ENCODE assay signal across 8 mouse cellular contexts in the genomic region with DNA sequence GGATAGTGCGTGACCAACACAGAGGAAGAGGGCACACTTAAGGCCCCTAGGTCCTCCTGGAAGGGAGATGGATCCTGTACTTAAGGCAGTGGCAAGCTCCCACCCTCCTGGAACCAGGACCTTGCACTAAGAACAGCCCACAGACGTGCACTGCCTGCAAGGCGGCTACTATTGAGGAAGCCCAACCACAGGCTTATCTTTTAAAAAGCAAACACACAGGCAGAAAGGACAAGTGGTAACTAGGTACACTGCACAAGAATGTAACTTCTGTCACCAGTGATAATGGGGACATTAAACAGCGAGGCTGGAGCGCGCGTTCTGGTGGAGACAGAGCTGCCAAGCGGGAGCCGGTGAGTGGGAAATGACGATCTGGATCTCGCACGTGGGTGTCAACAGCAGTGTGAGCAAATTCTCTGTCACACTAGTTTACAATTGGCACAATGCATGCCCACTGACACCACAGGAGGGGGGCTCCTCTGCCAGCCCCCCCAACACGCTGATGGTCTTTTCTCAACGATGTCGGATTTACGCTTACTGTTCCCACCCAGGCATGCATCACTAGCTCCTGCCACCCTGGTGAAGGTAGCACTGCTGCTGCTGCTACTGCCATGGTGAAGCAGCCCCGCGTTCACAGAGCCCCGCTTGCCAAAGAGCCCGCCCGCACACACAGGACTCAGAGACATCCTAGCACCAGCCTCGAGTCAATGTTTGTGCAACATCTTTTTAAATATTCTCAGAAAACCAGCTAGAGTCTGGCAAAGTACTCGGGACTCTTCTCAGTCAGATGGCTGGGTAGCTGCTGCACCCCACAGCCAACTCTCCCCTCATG. TPM values are rescaled to one million over a fixed set of nuclear protein-coding genes. Genes with fewer than 3 reads are reported as not detected.
DNase-seq lines count a peak whose midpoint lies in the region; ATAC-seq and TF ChIP-seq lines count a peak whose summit lies in the region.

No protein-coding gene starts in this region.

- intact Hi-C loops in left cerebral cortex, postnatal 25 days (cut with DNase I): loop anchor here (5.0 kb wide), 1 partner anchor 40 kb away; no protein-coding TSS in a partner anchor

- ATAC-seq in hindbrain, embryonic 11.5 days (ENCODE audit: low FRiP score): no peak
- ATAC-seq in hindbrain, embryonic 16.5 days: no peak
- peak; percentile 73 for ATAC-seq in heart, postnatal 0 days (ENCODE audit: insufficient read depth, low read depth)

- peak; percentile 78; the same call in 1 of the 2 replicates for TF ChIP-seq EP300 in heart, postnatal 0 days (IDR thresholded peaks at IDR 0.05; ENCODE audit: low read depth)

- no peaks in the 10 kb centered on the region for H3K4me1 ChIP-seq in hindbrain, embryonic 11.5 days (replicated peaks; ENCODE audit: control insufficient read depth, insufficient read depth, low read length)
- peaks cover 6% of the 10 kb centered on the region; the same call in 1 of the 2 replicates for H3K4me1 ChIP-seq in hindbrain, embryonic 16.5 days (ENCODE audit: control insufficient read depth, insufficient read depth, low read depth, low read length)
- H3K4me1 ChIP-seq in heart, postnatal 0 days (ENCODE audit: control insufficient read depth, insufficient read depth): peaks cover 43% of the 10 kb centered on the region

- DNase-seq in hindbrain, embryonic 11.5 days (ENCODE audit: low spot score): no peak
- DNase-seq in heart, postnatal 0 days (ENCODE audit: low spot score): peak; percentile 84
- DNase-seq in left cerebral cortex, postnatal 25 days (ENCODE audit: low spot score in 2 of 2): peak; percentile 75 to 94
- peak; percentile 79 to 83 for DNase-seq in right cerebral cortex, adult 2 months (ENCODE audit: low spot score in 2 of 2)
- no peak for DNase-seq in T-cell, adult 2 months (ENCODE audit: low spot score)
- DNase-seq in thymus, postnatal 4 days: no peak
- no peak for DNase-seq in adrenal gland, adult 8-10 months

- H3K27me3 ChIP-seq in hindbrain, embryonic 11.5 days (ENCODE audit: control insufficient read depth, insufficient read depth, low read length): no peaks in the 10 kb centered on the region
- no peaks in the 10 kb centered on the region for H3K27me3 ChIP-seq in hindbrain, embryonic 16.5 days (replicated peaks; ENCODE audit: control insufficient read depth, insufficient read depth, low read length)
- H3K27me3 ChIP-seq in heart, postnatal 0 days (ENCODE audit: control insufficient read depth, insufficient read depth, low read length): no peaks in the 10 kb centered on the region

- WGBS in hindbrain, embryonic 11.5 days: 66% methylated on average over 23 of the region's 23 CpGs
- WGBS in hindbrain, embryonic 16.5 days: 45% methylated on average over 23 of the region's 23 CpGs
- WGBS in heart, postnatal 0 days: 36% methylated on average over 23 of the region's 23 CpGs

- H3K36me3 ChIP-seq in hindbrain, embryonic 11.5 days (ENCODE audit: control insufficient read depth, insufficient read depth, low read length): peaks cover 5% of the 10 kb centered on the region; the same call in 1 of the 2 replicates
- peaks cover 16% of the 10 kb centered on the region for H3K36me3 ChIP-seq in hindbrain, embryonic 16.5 days (ENCODE audit: control insufficient read depth, insufficient read depth, low read length)
- H3K36me3 ChIP-seq in heart, postnatal 0 days (replicated peaks; ENCODE audit: control insufficient read depth, insufficient read depth, low read length): peaks cover 22% of the 10 kb centered on the region

- H3K4me2 ChIP-seq in hindbrain, embryonic 11.5 days (replicated peaks; ENCODE audit: low read depth, low read length): no peak overlapping the region
- H3K4me2 ChIP-seq in hindbrain, embryonic 16.5 days (ENCODE audit: low read length): no peak overlapping the region; the same call in 1 of the 2 replicates
- no peak overlapping the region for H3K4me2 ChIP-seq in heart, postnatal 0 days (ENCODE audit: low read depth, low read length)

- no peak for TF ChIP-seq CTCF in heart, postnatal 0 days (IDR thresholded peaks at IDR 0.05; ENCODE audit: low read depth)

- no peaks in the 10 kb centered on the region for H3K9me3 ChIP-seq in hindbrain, embryonic 11.5 days (ENCODE audit: control insufficient read depth, low read length)
- no peaks in the 10 kb centered on the region for H3K9me3 ChIP-seq in hindbrain, embryonic 16.5 days (ENCODE audit: control insufficient read depth, low read length)
- no peaks in the 10 kb centered on the region for H3K9me3 ChIP-seq in heart, postnatal 0 days (replicated peaks; ENCODE audit: control insufficient read depth, low read length)

- H3K4me3 ChIP-seq in hindbrain, embryonic 11.5 days (ENCODE audit: low read depth, low read length): no peak overlapping the region
- no peak overlapping the region for H3K4me3 ChIP-seq in hindbrain, embryonic 16.5 days (ENCODE audit: low read length)
- no peak overlapping the region for H3K4me3 ChIP-seq in heart, postnatal 0 days (ENCODE audit: low read depth, low read length)

- H3K9ac ChIP-seq in hindbrain, embryonic 11.5 days (ENCODE audit: low read depth, low read length): no peak overlapping the region
- H3K9ac ChIP-seq in hindbrain, embryonic 16.5 days (ENCODE audit: low read depth, low read length): no peak overlapping the region
- peak overlapping the region; percentile 18; the same call in 1 of the 2 replicates for H3K9ac ChIP-seq in heart, postnatal 0 days (replicated peaks; ENCODE audit: low read depth, low read length)

- 0 out of 2 replicates have a peak overlapping the region, but pooled peaks have one; percentile 9 for H3K27ac ChIP-seq in hindbrain, embryonic 11.5 days (ENCODE audit: low read depth, low read length)
- H3K27ac ChIP-seq in hindbrain, embryonic 16.5 days (ENCODE audit: low read depth, low read length): no peak overlapping the region
- peak overlapping the region; percentile 86 for H3K27ac ChIP-seq in heart, postnatal 0 days (ENCODE audit: low read depth)

RNA-seq across cellular contexts. Expression of a gene that starts 14.1 kb away (rescaled TPM):
- polyA plus RNA-seq in hindbrain, embryonic 11.5 days (2014; fragmentation: Nextera tagmentation; extraction: Ambion mirVana): 58.6 and 64.7 TPM in 2 replicates
- polyA plus RNA-seq in hindbrain, embryonic 16.5 days (2015; fragmentation: Nextera tagmentation; extraction: Ambion mirVana): 114 and 122 TPM in 2 replicates
- total RNA-seq in heart, postnatal 0 days (2014; rRNA removed; ENCODE audit: low replicate concordance): 113 and 139 TPM in 2 replicates
- 56.2 and 65.9 TPM in 2 replicates for polyA plus RNA-seq in heart, postnatal 0 days (2015; fragmentation: Nextera tagmentation; extraction: Ambion mirVana)
- total RNA-seq in left cerebral cortex, postnatal 25 days (2021): 10 to 100 TPM; 82.9 to 88.8 TPM
- total RNA-seq in adrenal gland, adult 8-10 months (2022): 100 to 1,000 TPM; 155 to 215 (median 187) TPM

RNA-seq across cellular contexts. Expression of a gene that starts 38.3 kb away (rescaled TPM):
- 62.8 and 67.5 TPM in 2 replicates for polyA plus RNA-seq in hindbrain, embryonic 11.5 days (2014; fragmentation: Nextera tagmentation; extraction: Ambion mirVana)
- 47.1 and 62.7 TPM in 2 replicates for polyA plus RNA-seq in hindbrain, embryonic 16.5 days (2015; fragmentation: Nextera tagmentation; extraction: Ambion mirVana)
- total RNA-seq in heart, postnatal 0 days (2014; rRNA removed; ENCODE audit: low replicate concordance): 52.7 and 84.8 TPM in 2 replicates
- polyA plus RNA-seq in heart, postnatal 0 days (2015; fragmentation: Nextera tagmentation; extraction: Ambion mirVana): 118 and 132 TPM in 2 replicates
- total RNA-seq in left cerebral cortex, postnatal 25 days (2021): 10 to 100 TPM; 32.5 to 36.1 TPM
- total RNA-seq in adrenal gland, adult 8-10 months (2022): 10 to 100 TPM; 55.2 to 74.8 (median 64.3) TPM

RNA-seq across cellular contexts. Expression of a gene that starts 38.5 kb away (rescaled TPM):
- 16.9 and 17.6 TPM in 2 replicates for polyA plus RNA-seq in hindbrain, embryonic 11.5 days (2014; fragmentation: Nextera tagmentation; extraction: Ambion mirVana)
- 20.5 and 22.9 TPM in 2 replicates for polyA plus RNA-seq in hindbrain, embryonic 16.5 days (2015; fragmentation: Nextera tagmentation; extraction: Ambion mirVana)
- total RNA-seq in heart, postnatal 0 days (2014; rRNA removed; ENCODE audit: low replicate concordance): 16.4 and 20.4 TPM in 2 replicates
- polyA plus RNA-seq in heart, postnatal 0 days (2015; fragmentation: Nextera tagmentation; extraction: Ambion mirVana): 8.6 and 8.7 TPM in 2 replicates
- total RNA-seq in left cerebral cortex, postnatal 25 days (2021): 10 to 100 TPM; 14.4 to 15.5 TPM
- 10 to 100 TPM; 15.2 to 19.1 (median 15.7) TPM for total RNA-seq in adrenal gland, adult 8-10 months (2022)

RNA-seq across cellular contexts. Expression of a gene that starts 50.4 kb away (rescaled TPM):
- polyA plus RNA-seq in hindbrain, embryonic 11.5 days (2014; fragmentation: Nextera tagmentation; extraction: Ambion mirVana): 24.2 and 24.6 TPM in 2 replicates
- polyA plus RNA-seq in hindbrain, embryonic 16.5 days (2015; fragmentation: Nextera tagmentation; extraction: Ambion mirVana): 24.2 and 27.3 TPM in 2 replicates
- 3.8 and 8.5 TPM in 2 replicates for total RNA-seq in heart, postnatal 0 days (2014; rRNA removed; ENCODE audit: low replicate concordance)
- polyA plus RNA-seq in heart, postnatal 0 days (2015; fragmentation: Nextera tagmentation; extraction: Ambion mirVana): 6.8 and 8.2 TPM in 2 replicates
- total RNA-seq in left cerebral cortex, postnatal 25 days (2021): 10 to 100 TPM; 23.4 to 32.2 TPM
- total RNA-seq in adrenal gland, adult 8-10 months (2022): 100 to 1,000 TPM in 2 of 4 experiments, 10 to 100 TPM in 2; 42.9 to 315 (median 94.5) TPM

Comparison
In these comparisons a context has a peak if more than half of its experiments do, and no peak if none do; other contexts are left out.
1. DNase-seq: peak in heart, postnatal 0 days (single experiment), left cerebral cortex, postnatal 25 days (2 of 2) and right cerebral cortex, adult 2 months (2 of 2); none in hindbrain, embryonic 11.5 days (single experiment), T-cell, adult 2 months (single experiment), thymus, postnatal 4 days (single experiment) and adrenal gland, adult 8-10 months (single experiment).